Mouse (Mus musculus) liver, embryonic 14.5 days (tissue): ENCODE measurements around the gene Cacna1i. TPM values are rescaled to one million over a fixed set of nuclear protein-coding genes. Genes with fewer than 3 reads are reported as not detected.

ENCODE experiments used
- ATAC-seq: fragments of 200-750 bp; cut with Nextera tagmentation; 2 replicates; pipeline ENCODE4 v1.8.0; 2017; ENCODE audit warnings: moderate number of reproducible peaks, mild to moderate bottlenecking, moderate library complexity; ENCODE audit not compliant: insufficient read depth
- DNase-seq, 3 experiments: peaks; one replicate each; pipeline ENCODE4 v3.0.0-alpha.2; 2012 to 2013; ENCODE audit warnings: low read depth in 3 of 3, low spot score in 3 of 3
- H3K27ac ChIP-seq: fragments of 300-500 bp; sonication (generic); 2 replicates; pipeline ENCODE4 v1.5.1; 2014; ENCODE audit warnings: moderate library complexity, mild to moderate bottlenecking, control low read depth, inconsistent platforms
- H3K27me3 ChIP-seq: fragments of 300-500 bp; sonication (generic); 2 replicates; pipeline ENCODE4 v1.6.1; 2014; ENCODE audit warnings: mild to moderate bottlenecking, low read length, moderate library complexity; ENCODE audit not compliant: control insufficient read depth, insufficient read depth
- H3K36me3 ChIP-seq: fragments of 300-500 bp; sonication (generic); replicated peaks from 2 replicates; pipeline ENCODE4 v1.6.1; 2014; ENCODE audit warnings: low read depth; ENCODE audit not compliant: control insufficient read depth, insufficient read depth
- H3K4me1 ChIP-seq, 2 experiments: fragments of 200-500 bp in 1 of 2; fragments of 300-500 bp in 1 of 2; sonication (generic) in 1 of 2; replicated peaks; 2 replicates each; pipeline ENCODE4 v1.6.1; 2012 to 2014; ENCODE audit warnings: antibody characterized with exemption in 1 of 2, inconsistent platforms in 1 of 2, low read length in 1 of 2; ENCODE audit not compliant: control insufficient read depth in 2 of 2, insufficient read depth in 2 of 2
- H3K4me2 ChIP-seq: fragments of 300-500 bp; sonication (generic); 2 replicates; pipeline ENCODE4 v1.6.1; 2014; ENCODE audit warnings: low read depth, mild to moderate bottlenecking, control low read depth, moderate library complexity
- H3K4me3 ChIP-seq, 2 experiments: fragments of 200-500 bp in 1 of 2; fragments of 300-500 bp in 1 of 2; sonication (generic) in 1 of 2; 2 replicates each; pipeline ENCODE4 v1.5.1; 2012 to 2014; ENCODE audit warnings: low read depth in 2 of 2, low read length in 2 of 2, mild to moderate bottlenecking in 2 of 2, control low read depth in 1 of 2, inconsistent platforms in 1 of 2, moderate library complexity in 1 of 2; ENCODE audit not compliant: insufficient read depth in 1 of 2
- H3K9ac ChIP-seq: fragments of 300-500 bp; sonication (generic); replicated peaks from 2 replicates; pipeline ENCODE4 v1.6.1; 2014; ENCODE audit warnings: mild to moderate bottlenecking, control low read depth, moderate library complexity
- H3K9me3 ChIP-seq: fragments of 300-500 bp; sonication (generic); 2 replicates; pipeline ENCODE4 v1.6.1; 2016; ENCODE audit warnings: low read length, mixed read lengths; ENCODE audit not compliant: control insufficient read depth
- CTCF ChIP-seq: IDR thresholded peaks from 2 replicates; pipeline ENCODE4 v1.5.1; 2016; ENCODE audit warnings: antibody characterized with exemption, low read depth, control low read depth
- EP300 ChIP-seq: IDR thresholded peaks from 2 replicates; pipeline ENCODE4 v1.6.1; 2016; ENCODE audit warnings: antibody characterized with exemption, low read depth
- WGBS: fragments of 180-500 bp; shearing (Covaris S2); extraction: QIAGEN DNeasy Blood & Tissue Kit; methylation state at CpG from one replicate; pipeline ENCODE4 v1.1.7; 2014; ENCODE audit not compliant: insufficient replicate concordance; 5-methylcytosine and 5-hydroxymethylcytosine counted together
- polyA plus RNA-seq, 2 experiments: library from polyadenylated mRNA; depleted of rRNA in 1 of 2; stranded (reverse) in 1 of 2; unstranded in 1 of 2; fragments of >200 nt; fragmentation: Nextera tagmentation in 1 of 2; extraction: Ambion mirVana in 1 of 2; gene quantifications; 2 replicates each; pipeline versions ENCODE4 v1.2.1 to v1.2.3; 2012 to 2014

Cacna1i gene
- polyA plus RNA-seq, 2 experiments = 0.01 TPM

- Histone ChIP-seq H3K9ac (no peak overlapping the region), H3K9me3 (no peaks in the 10 kb centered on the region), H3K4me2 (no peak overlapping the region), H3K4me1 (no peaks in the 10 kb centered on the region), H3K4me3 (no peak overlapping the region), H3K36me3 (no peaks in the 10 kb centered on the region), H3K27ac (no peak overlapping the region), H3K27me3 (no peaks in the 10 kb centered on the region)
- ATAC-seq (no peak), DNase-seq (no peak)
- no peak for TF ChIP-seq CTCF
- no peak for TF ChIP-seq EP300
- WGBS = 44% methylated on average over 4 of the region's 4 CpGs
Observed at GRCm38 (mm10) chr15:80342394-80342793, 55.4 kb downstream of the Cacna1i start.

GRCm38 (mm10) chr15:80343031-80343430 is 56.0 kb downstream of the Cacna1i start:
- Histone ChIP-seq H3K4me3 (no peak overlapping the region), H3K4me1 (no peaks in the 10 kb centered on the region), H3K4me2 (no peak overlapping the region), H3K9ac (no peak overlapping the region), H3K9me3 (no peaks in the 10 kb centered on the region), H3K27ac (no peak overlapping the region), H3K27me3 (no peaks in the 10 kb centered on the region), H3K36me3 (no peaks in the 10 kb centered on the region)
- no peak for DNase-seq
- 39% methylated on average over 10 of the region's 10 CpGs for WGBS
- TF ChIP-seq EP300 = no peak
- TF ChIP-seq CTCF = no peak
- ATAC-seq = no peak

DNA sequence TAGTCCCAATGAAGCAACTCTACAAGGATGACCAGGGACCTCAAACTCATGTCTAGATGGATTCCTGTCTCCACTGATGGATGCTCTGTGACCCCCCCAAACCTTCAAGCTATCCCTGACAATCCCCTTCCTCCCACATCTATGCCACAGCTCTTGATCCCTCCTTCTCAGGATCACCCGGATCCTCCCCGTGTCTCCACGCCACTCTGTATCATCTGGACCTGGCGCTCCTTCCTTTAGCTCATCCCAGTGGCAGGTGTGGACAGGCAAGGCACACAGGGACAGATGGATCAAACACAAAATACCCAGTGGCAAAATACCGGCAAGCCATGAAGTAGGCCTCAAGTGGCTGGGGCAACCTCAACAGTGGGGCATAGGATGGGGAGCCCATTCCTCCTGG is 56.7 kb downstream of the Cacna1i start:
- no peak for TF ChIP-seq CTCF
- no peak for TF ChIP-seq EP300

GRCm38 (mm10) chr15:80346510-80346909 is 59.5 kb downstream of the Cacna1i start:
- TF ChIP-seq EP300 = no peak
- no peak overlapping the region for H3K9ac ChIP-seq
- H3K27ac ChIP-seq = no peak overlapping the region
- no peaks in the 10 kb centered on the region for H3K4me1 ChIP-seq
- ATAC-seq (no peak), DNase-seq (no peak)
- WGBS = 70% methylated on average over 7 of the region's 7 CpGs
- H3K36me3 ChIP-seq = no peaks in the 10 kb centered on the region
- no peaks in the 10 kb centered on the region for H3K27me3 ChIP-seq
- H3K9me3 ChIP-seq = no peaks in the 10 kb centered on the region
- no peak overlapping the region for H3K4me3 ChIP-seq
- no peak overlapping the region for H3K4me2 ChIP-seq

More for the DNA sequence above, 56.7 kb downstream of the Cacna1i start:
- H3K9ac ChIP-seq = no peak overlapping the region
- H3K4me1 ChIP-seq = no peaks in the 10 kb centered on the region
- ATAC-seq = no peak
- H3K9me3 ChIP-seq = no peaks in the 10 kb centered on the region
- H3K36me3 ChIP-seq = no peaks in the 10 kb centered on the region
- H3K27me3 ChIP-seq = no peaks in the 10 kb centered on the region
- DNase-seq = no peak
- no peak overlapping the region for H3K27ac ChIP-seq
- WGBS = 76% methylated on average over 5 of the region's 5 CpGs
- no peak overlapping the region for H3K4me2 ChIP-seq
- H3K4me3 ChIP-seq = no peak overlapping the region

GRCm38 (mm10) chr15:80350431-80350830 is 63.4 kb downstream of the Cacna1i start:
- DNase-seq (no peak), ATAC-seq (no peak)
- WGBS = 57% methylated on average over 5 of the region's 5 CpGs
- TF ChIP-seq EP300 = no peak
- no peak for TF ChIP-seq CTCF
- H3K4me1 ChIP-seq = no peaks in the 10 kb centered on the region
- no peaks in the 10 kb centered on the region for H3K27me3 ChIP-seq
- H3K9me3 ChIP-seq = no peaks in the 10 kb centered on the region
- H3K27ac ChIP-seq = no peak overlapping the region
- H3K4me2 ChIP-seq = no peak overlapping the region
- no peaks in the 10 kb centered on the region for H3K36me3 ChIP-seq
- H3K9ac ChIP-seq = no peak overlapping the region
- no peak overlapping the region for H3K4me3 ChIP-seq
